Mouse (Mus musculus): Measurements from ENCODE around the gene 0610040J01Rik. TPM values are rescaled to one million over a fixed set of nuclear protein-coding genes. Genes with fewer than 3 reads are reported as not detected.

The 0610040J01Rik gene
- polyA plus RNA-seq, 1 experiment from 2014 or later = 2.3 TPM

- Histone ChIP-seq H3K9me3 (ENCODE audit: control insufficient read depth, low read length) (no peaks in the 10 kb centered on the region), H3K36me3 (ENCODE audit: control insufficient read depth, insufficient read depth, low read length) (no peaks in the 10 kb centered on the region), H3K4me2 (ENCODE audit: low read depth, severe bottlenecking) (no peak overlapping the region), H3K27me3 (ENCODE audit: control insufficient read depth, insufficient read depth, low read length) (no peaks in the 10 kb centered on the region), H3K9ac (ENCODE audit: low read length) (no peak overlapping the region), H3K27ac (replicated peaks; ENCODE audit: low read depth, low read length) (no peak overlapping the region), H3K4me1 (ENCODE audit: control insufficient read depth, insufficient read depth, low read length) (0 out of 2 replicates have a peak, but pooled peaks cover 2% of the 10 kb centered on the region), H3K4me3 (ENCODE audit: low read depth, low read length) (no peak overlapping the region)
- ATAC-seq (ENCODE audit: insufficient number of reproducible peaks, low FRiP score, low TSS enrichment, low read depth) (no peak), DNase-seq (ENCODE audit: low spot score) (no peak)
- WGBS = 86% methylated on average over 5 of the region's 5 CpGs
These were observed 25.0 kb downstream of the 0610040J01Rik start for GRCm38 (mm10) chr5:63837115-63837514.

- Histone ChIP-seq H3K4me2 (ENCODE audit: low read depth, severe bottlenecking) (no peak overlapping the region), H3K9ac (ENCODE audit: low read length) (no peak overlapping the region), H3K4me1 (ENCODE audit: control insufficient read depth, insufficient read depth, low read length) (0 out of 2 replicates have a peak, but pooled peaks cover 2% of the 10 kb centered on the region), H3K4me3 (ENCODE audit: low read depth, low read length) (no peak overlapping the region), H3K27ac (replicated peaks; ENCODE audit: low read depth, low read length) (no peak overlapping the region), H3K27me3 (ENCODE audit: control insufficient read depth, insufficient read depth, low read length) (no peaks in the 10 kb centered on the region), H3K9me3 (ENCODE audit: control insufficient read depth, low read length) (no peaks in the 10 kb centered on the region), H3K36me3 (ENCODE audit: control insufficient read depth, insufficient read depth, low read length) (no peaks in the 10 kb centered on the region)
- DNase-seq (ENCODE audit: low spot score) = no peak
- no peak for ATAC-seq (ENCODE audit: insufficient number of reproducible peaks, low FRiP score, low TSS enrichment, low read depth)
- WGBS = 90% methylated on average over 2 of the region's 2 CpGs
These were observed 25.7 kb downstream of the 0610040J01Rik start for GRCm38 (mm10) chr5:63837851-63838250.

GRCm38 (mm10) chr5:63839801-63840416 is 27.7 kb downstream of the 0610040J01Rik start:
- Histone ChIP-seq H3K27ac (replicated peaks; ENCODE audit: low read depth, low read length) (no peak overlapping the region), H3K9ac (ENCODE audit: low read length) (no peak overlapping the region), H3K4me2 (ENCODE audit: low read depth, severe bottlenecking) (no peak overlapping the region), H3K27me3 (ENCODE audit: control insufficient read depth, insufficient read depth, low read length) (no peaks in the 10 kb centered on the region), H3K4me3 (ENCODE audit: low read depth, low read length) (no peak overlapping the region), H3K9me3 (ENCODE audit: control insufficient read depth, low read length) (no peaks in the 10 kb centered on the region), H3K36me3 (ENCODE audit: control insufficient read depth, insufficient read depth, low read length) (no peaks in the 10 kb centered on the region), H3K4me1 (ENCODE audit: control insufficient read depth, insufficient read depth, low read length) (0 out of 2 replicates have a peak, but pooled peaks cover 2% of the 10 kb centered on the region)
- ATAC-seq (ENCODE audit: insufficient number of reproducible peaks, low FRiP score, low TSS enrichment, low read depth) (no peak), DNase-seq (ENCODE audit: low spot score) (no peak)
- WGBS = 48% methylated on average over 12 of the region's 12 CpGs

- H3K27me3 ChIP-seq (ENCODE audit: control insufficient read depth, insufficient read depth, low read length) = no peaks in the 10 kb centered on the region
- H3K9me3 ChIP-seq (ENCODE audit: control insufficient read depth, low read length) = no peaks in the 10 kb centered on the region
- no peak overlapping the region for H3K4me3 ChIP-seq (ENCODE audit: low read depth, low read length)
- H3K36me3 ChIP-seq (ENCODE audit: control insufficient read depth, insufficient read depth, low read length) = no peaks in the 10 kb centered on the region
- H3K4me1 ChIP-seq (ENCODE audit: control insufficient read depth, insufficient read depth, low read length) = no peaks in the 10 kb centered on the region
- no peak for ATAC-seq (ENCODE audit: insufficient number of reproducible peaks, low FRiP score, low TSS enrichment, low read depth)
- H3K9ac ChIP-seq (ENCODE audit: low read length) = no peak overlapping the region
- H3K4me2 ChIP-seq (ENCODE audit: low read depth, severe bottlenecking) = no peak overlapping the region
- 94% methylated on average over 8 of the region's 8 CpGs for WGBS
- no peak overlapping the region for H3K27ac ChIP-seq (replicated peaks; ENCODE audit: low read depth, low read length)
- DNase-seq (ENCODE audit: low spot score) = no peak
These were observed 34.9 kb downstream of the 0610040J01Rik start for GRCm38 (mm10) chr5:63847080-63847479.

GRCm38 (mm10) chr5:63847541-63848226 is 35.5 kb downstream of the 0610040J01Rik start:
- ATAC-seq (ENCODE audit: insufficient number of reproducible peaks, low FRiP score, low TSS enrichment, low read depth) = no peak
- H3K4me1 ChIP-seq (ENCODE audit: control insufficient read depth, insufficient read depth, low read length) = no peaks in the 10 kb centered on the region
- no peak overlapping the region for H3K27ac ChIP-seq (replicated peaks; ENCODE audit: low read depth, low read length)
- no peak for DNase-seq (ENCODE audit: low spot score)
- no peak overlapping the region for H3K9ac ChIP-seq (ENCODE audit: low read length)
- H3K9me3 ChIP-seq (ENCODE audit: control insufficient read depth, low read length) = no peaks in the 10 kb centered on the region
- H3K4me2 ChIP-seq (ENCODE audit: low read depth, severe bottlenecking) = no peak overlapping the region
- 92% methylated on average over 13 of the region's 13 CpGs for WGBS
- no peaks in the 10 kb centered on the region for H3K27me3 ChIP-seq (ENCODE audit: control insufficient read depth, insufficient read depth, low read length)
- no peaks in the 10 kb centered on the region for H3K36me3 ChIP-seq (ENCODE audit: control insufficient read depth, insufficient read depth, low read length)
- H3K4me3 ChIP-seq (ENCODE audit: low read depth, low read length) = no peak overlapping the region

- WGBS = 90% methylated on average over 8 of the region's 8 CpGs
- DNase-seq (ENCODE audit: low spot score) (no peak), ATAC-seq (ENCODE audit: insufficient number of reproducible peaks, low FRiP score, low TSS enrichment, low read depth) (no peak)
- Histone ChIP-seq H3K27ac (replicated peaks; ENCODE audit: low read depth, low read length) (no peak overlapping the region), H3K9ac (ENCODE audit: low read length) (no peak overlapping the region), H3K36me3 (ENCODE audit: control insufficient read depth, insufficient read depth, low read length) (no peaks in the 10 kb centered on the region), H3K4me3 (ENCODE audit: low read depth, low read length) (no peak overlapping the region), H3K27me3 (ENCODE audit: control insufficient read depth, insufficient read depth, low read length) (no peaks in the 10 kb centered on the region), H3K9me3 (ENCODE audit: control insufficient read depth, low read length) (no peaks in the 10 kb centered on the region), H3K4me2 (ENCODE audit: low read depth, severe bottlenecking) (no peak overlapping the region), H3K4me1 (ENCODE audit: control insufficient read depth, insufficient read depth, low read length) (no peaks in the 10 kb centered on the region)
These were observed 46.7 kb downstream of the 0610040J01Rik start for GRCm38 (mm10) chr5:63858901-63859300.

- DNase-seq (ENCODE audit: low spot score) (peak; percentile 56), ATAC-seq (ENCODE audit: insufficient number of reproducible peaks, low FRiP score, low TSS enrichment, low read depth) (peak; percentile 48; the same call in 1 of the 2 replicates)
- no peaks in the 10 kb centered on the region for H3K4me1 ChIP-seq (ENCODE audit: control insufficient read depth, insufficient read depth, low read length)
- no peaks in the 10 kb centered on the region for H3K9me3 ChIP-seq (ENCODE audit: control insufficient read depth, low read length)
- no peak overlapping the region for H3K27ac ChIP-seq (replicated peaks; ENCODE audit: low read depth, low read length)
- no peak overlapping the region for H3K9ac ChIP-seq (ENCODE audit: low read length)
- 9% methylated on average over 3 of the region's 3 CpGs for WGBS
- H3K27me3 ChIP-seq (ENCODE audit: control insufficient read depth, insufficient read depth, low read length) = no peaks in the 10 kb centered on the region
- no peak overlapping the region for H3K4me2 ChIP-seq (ENCODE audit: low read depth, severe bottlenecking)
- H3K4me3 ChIP-seq (ENCODE audit: low read depth, low read length) = no peak overlapping the region
- no peaks in the 10 kb centered on the region for H3K36me3 ChIP-seq (ENCODE audit: control insufficient read depth, insufficient read depth, low read length)
These were observed 55.3 kb downstream of the 0610040J01Rik start for GRCm38 (mm10) chr5:63867421-63867820.

GRCm38 (mm10) chr5:63872176-63872932 is 60.2 kb downstream of the 0610040J01Rik start:
- Histone ChIP-seq H3K27me3 (ENCODE audit: control insufficient read depth, insufficient read depth, low read length) (no peaks in the 10 kb centered on the region), H3K9me3 (ENCODE audit: control insufficient read depth, low read length) (no peaks in the 10 kb centered on the region), H3K4me1 (ENCODE audit: control insufficient read depth, insufficient read depth, low read length) (no peaks in the 10 kb centered on the region), H3K9ac (ENCODE audit: low read length) (no peak overlapping the region), H3K36me3 (ENCODE audit: control insufficient read depth, insufficient read depth, low read length) (no peaks in the 10 kb centered on the region), H3K27ac (replicated peaks; ENCODE audit: low read depth, low read length) (no peak overlapping the region), H3K4me2 (ENCODE audit: low read depth, severe bottlenecking) (no peak overlapping the region), H3K4me3 (ENCODE audit: low read depth, low read length) (no peak overlapping the region)
- 67% methylated on average over 17 of the region's 17 CpGs for WGBS
- ATAC-seq (ENCODE audit: insufficient number of reproducible peaks, low FRiP score, low TSS enrichment, low read depth) = no peak
- DNase-seq (ENCODE audit: low spot score) = no peak
